Mouse (Mus musculus): Measurements from ENCODE around the gene Dcun1d1.
A peak's percentile ranks its signal among the peaks of the same experiment; 100 is the strongest.

Dcun1d1 gene

GRCm38 (mm10) chr3:35931359-35931758 is 5.9 kb downstream of the Dcun1d1 start:
- no peak for DNase-seq (ENCODE audit: low spot score)

DNA sequence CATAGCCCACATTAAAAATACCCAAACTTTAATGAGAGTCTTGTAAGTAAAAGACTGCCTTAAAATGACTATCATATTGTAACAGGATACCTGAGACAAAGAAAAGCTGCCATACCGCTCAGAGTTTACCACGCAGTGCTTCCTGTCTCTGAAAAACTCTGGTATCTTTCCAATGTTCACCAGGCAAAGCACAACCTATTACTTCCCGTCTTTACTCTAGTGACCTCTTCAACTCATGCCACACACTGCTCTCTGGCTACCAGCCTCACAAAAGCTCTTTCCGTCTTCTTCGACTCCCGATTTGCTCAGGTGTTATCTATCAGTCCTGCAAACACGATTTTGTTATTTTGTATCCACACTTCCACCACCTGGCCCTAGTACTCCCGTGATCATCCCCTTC is 7.4 kb downstream of the Dcun1d1 start:
- DNase-seq (ENCODE audit: low spot score) = no peak

DNA sequence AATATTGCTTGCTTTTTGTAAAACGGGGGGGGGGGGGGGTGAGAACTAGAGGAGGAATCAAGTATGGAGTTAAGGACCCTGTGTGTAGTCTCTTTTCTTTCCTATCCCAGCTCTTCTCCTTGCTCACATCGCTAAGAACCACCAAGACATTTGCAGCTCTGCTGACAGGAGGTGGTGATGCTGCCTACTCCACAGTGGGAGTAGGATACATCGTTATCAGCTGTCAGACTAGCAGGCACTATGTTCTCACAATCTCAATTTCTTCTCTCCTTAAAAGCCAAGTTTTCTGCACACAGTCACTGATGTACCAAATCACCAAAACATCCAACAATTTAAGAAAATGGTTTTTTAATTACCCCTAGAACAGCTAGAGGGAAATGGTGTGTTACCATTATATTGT is 7.8 kb downstream of the Dcun1d1 start:
- DNase-seq (ENCODE audit: low spot score) = no peak

DNA sequence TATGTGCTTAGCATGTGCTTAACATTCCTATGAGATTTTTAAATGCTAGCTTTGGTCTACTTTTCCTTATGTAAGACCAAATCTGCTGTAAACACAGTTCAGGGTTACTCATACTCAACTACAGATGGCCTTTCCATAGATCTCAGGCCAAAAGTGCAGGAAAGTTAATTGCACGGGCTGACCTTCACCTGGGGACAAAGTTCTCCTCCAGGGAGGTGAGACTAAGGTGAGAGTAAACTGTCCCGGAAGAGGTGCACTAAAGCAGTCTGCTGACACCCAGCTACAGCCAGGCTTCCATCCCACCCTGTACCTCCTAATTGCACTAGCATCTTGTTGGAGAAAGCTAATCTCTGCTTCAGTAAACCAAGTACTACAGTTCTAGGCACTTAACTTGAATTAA is 11.4 kb downstream of the Dcun1d1 start:
- no peak for DNase-seq (ENCODE audit: low spot score)

- DNase-seq (ENCODE audit: low spot score) = peak; percentile 53
Measured at GRCm38 (mm10) chr3:35924007-35924406, 13.2 kb downstream of the Dcun1d1 start.

DNA sequence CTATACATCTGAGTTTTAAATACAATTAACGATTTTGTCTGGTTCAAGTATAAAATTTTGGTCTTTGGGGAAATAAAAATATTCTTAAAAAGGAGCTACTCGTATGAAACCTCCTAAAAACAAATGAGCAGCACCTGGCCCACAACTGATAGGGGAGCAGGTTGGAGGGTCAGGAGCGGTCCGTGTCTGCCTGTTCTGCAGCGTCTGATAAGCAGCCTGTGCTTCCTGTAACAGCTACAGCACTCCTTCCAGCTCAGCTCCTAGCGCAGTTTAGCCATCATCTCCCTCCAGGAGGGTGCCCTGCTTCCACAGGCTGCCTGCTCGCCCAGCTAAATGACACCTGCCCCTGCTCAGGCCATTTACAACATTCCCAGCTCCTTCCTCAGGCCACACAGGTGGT is 13.8 kb downstream of the Dcun1d1 start:
- peak; percentile 57 for DNase-seq (ENCODE audit: low spot score)

- DNase-seq (ENCODE audit: low spot score) = no peak
Measured at GRCm38 (mm10) chr3:35922522-35922921, 14.7 kb downstream of the Dcun1d1 start.

GRCm38 (mm10) chr3:35918229-35918628 is 19.0 kb downstream of the Dcun1d1 start:
- no peak for DNase-seq (ENCODE audit: low spot score)

DNA sequence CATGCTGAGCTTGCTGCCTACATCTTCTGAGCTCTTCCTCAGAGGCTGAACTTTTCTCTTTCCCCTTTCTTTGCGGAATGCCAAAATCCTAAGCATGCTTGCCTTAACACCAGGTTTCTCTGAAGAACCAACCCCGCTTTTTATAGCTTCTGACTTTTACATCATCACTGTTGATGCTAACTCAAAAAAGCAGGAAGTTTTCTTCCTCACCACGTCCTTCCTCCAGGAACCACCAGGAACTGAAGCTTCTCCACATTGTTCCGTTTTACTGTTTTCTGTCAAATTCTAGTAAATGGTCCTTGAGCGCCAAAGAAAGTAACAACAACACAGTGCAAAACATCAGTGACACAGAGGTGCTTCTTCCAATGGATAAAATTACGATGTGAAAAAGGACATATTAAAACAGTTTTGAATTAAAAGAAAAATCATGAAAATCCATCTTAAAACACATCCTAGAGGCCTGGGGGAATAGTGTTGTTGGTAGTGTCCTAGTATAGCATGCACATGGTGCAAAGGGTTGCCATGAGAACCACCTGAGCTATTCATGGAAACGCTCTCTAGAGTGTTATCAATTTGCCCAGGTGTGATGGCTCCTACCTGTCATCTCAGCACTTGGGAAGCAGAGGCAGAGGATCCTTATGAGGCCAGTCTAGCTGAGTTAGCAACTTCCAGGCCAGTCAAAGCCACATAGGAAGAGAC is 28.1 kb downstream of the Dcun1d1 start:
- DNase-seq (ENCODE audit: low spot score) = no peak

- no peak for DNase-seq (ENCODE audit: low spot score)
Measured at GRCm38 (mm10) chr3:35900555-35901204, 36.6 kb downstream of the Dcun1d1 start.

- no peak for DNase-seq (ENCODE audit: low spot score)
Measured at GRCm38 (mm10) chr3:35899109-35899508, 38.1 kb downstream of the Dcun1d1 start.

- DNase-seq (ENCODE audit: low spot score) = no peak
Measured at GRCm38 (mm10) chr3:35897900-35898299, 39.3 kb downstream of the Dcun1d1 start.

GRCm38 (mm10) chr3:35893156-35893555 is 44.1 kb downstream of the Dcun1d1 start:
- no peak for DNase-seq (ENCODE audit: low spot score)

- DNase-seq (ENCODE audit: low spot score) = no peak
Measured at GRCm38 (mm10) chr3:35891123-35891522, 46.1 kb downstream of the Dcun1d1 start.

DNA sequence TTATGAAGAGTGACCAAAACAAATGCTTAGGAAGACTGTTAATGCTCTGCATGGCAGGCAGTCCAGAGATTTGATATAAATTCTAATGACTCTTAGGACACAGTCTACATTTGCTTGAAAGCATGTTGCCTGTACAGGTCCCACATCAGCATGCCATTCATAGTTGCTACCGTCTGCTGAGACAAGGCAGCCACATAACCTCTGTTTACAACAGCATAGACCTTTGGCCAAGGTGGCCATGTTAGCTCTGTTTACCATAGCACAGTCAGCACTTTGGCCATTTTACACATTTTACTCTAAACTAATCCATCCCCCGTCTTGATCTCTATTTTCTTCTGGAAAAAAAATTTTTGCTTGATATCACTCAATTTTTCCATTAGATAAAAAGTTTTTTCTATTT is 47.7 kb downstream of the Dcun1d1 start:
- DNase-seq (ENCODE audit: low spot score) = no peak

DNA sequence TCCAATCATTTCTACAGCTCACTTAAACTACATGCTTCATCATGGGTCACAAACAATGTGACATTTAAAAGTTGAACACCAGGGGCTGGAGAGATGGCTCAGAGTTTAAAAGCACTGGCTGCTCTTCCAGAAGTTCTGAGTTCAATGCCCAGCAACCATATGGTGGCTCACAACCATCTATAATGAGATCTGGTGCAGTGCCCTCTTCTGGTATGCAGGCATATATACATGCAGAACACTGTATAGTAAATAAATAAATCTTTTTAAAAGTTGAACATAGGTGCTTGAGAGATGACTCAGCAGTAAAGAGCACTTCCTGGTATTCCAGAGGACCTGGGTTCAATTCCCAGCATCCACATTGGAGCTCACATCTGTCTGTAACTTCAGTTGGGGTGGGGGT is 54.0 kb downstream of the Dcun1d1 start:
- no peak for DNase-seq (ENCODE audit: low spot score)

DNA sequence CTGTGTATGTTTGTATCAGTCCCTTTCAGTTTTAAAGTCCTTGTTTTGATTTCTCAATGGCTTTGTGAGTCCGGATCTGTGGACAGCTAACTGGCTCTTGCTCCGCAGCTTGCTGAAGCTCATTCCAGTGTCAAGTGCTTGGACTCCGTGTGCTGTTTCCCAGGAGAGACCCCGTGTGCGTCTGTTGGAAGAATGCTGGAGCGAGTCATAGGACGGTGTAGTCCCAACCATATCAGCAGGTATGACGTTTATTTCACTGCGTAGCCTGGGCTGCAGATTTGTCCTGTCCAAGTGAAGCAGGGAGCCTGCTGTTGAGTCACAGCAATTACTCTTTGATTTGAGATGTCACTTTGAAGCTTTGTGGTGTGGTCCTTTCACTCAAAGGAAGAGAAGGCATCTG is 87.9 kb downstream of the Dcun1d1 start:
- DNase-seq (ENCODE audit: low spot score) = no peak
